Mouse (Mus musculus) limb, embryonic 11.5 days (tissue): ENCODE measurements around the gene Wdr73. TPM values are rescaled to one million over a fixed set of nuclear protein-coding genes. Genes with fewer than 3 reads are reported as not detected.
A peak's percentile ranks its signal among the peaks of the same experiment; 100 is the strongest.

Experiments used
- ATAC-seq: fragments of 200-750 bp; cut with Nextera tagmentation; 2 replicates; pipeline ENCODE4 v1.8.0; 2017; ENCODE audit warnings: low read depth; ENCODE audit not compliant: insufficient number of reproducible peaks, low FRiP score, low TSS enrichment
- DNase-seq: peaks from one replicate; pipeline ENCODE4 v3.0.0-alpha.2; 2015; ENCODE audit warnings: low spot score
- H3K27ac ChIP-seq: fragments of 300-500 bp; sonication (generic); replicated peaks from 2 replicates; pipeline ENCODE4 v1.5.1; 2014; ENCODE audit warnings: low read depth, mild to moderate bottlenecking, low read length
- H3K27me3 ChIP-seq: fragments of 300-500 bp; sonication (generic); 2 replicates; pipeline ENCODE4 v1.6.1; 2014; ENCODE audit warnings: mild to moderate bottlenecking, low read length, mixed read lengths; ENCODE audit not compliant: control insufficient read depth, insufficient read depth
- H3K36me3 ChIP-seq: fragments of 300-500 bp; sonication (generic); 2 replicates; pipeline ENCODE4 v1.6.1; 2014; ENCODE audit warnings: mild to moderate bottlenecking, low read length, moderate library complexity, mixed read lengths; ENCODE audit not compliant: control insufficient read depth, insufficient read depth
- H3K4me1 ChIP-seq: fragments of 300-500 bp; sonication (generic); 2 replicates; pipeline ENCODE4 v1.6.1; 2014; ENCODE audit warnings: low read length, mixed read lengths; ENCODE audit not compliant: control insufficient read depth, insufficient read depth
- H3K4me2 ChIP-seq: fragments of 300-500 bp; sonication (generic); 2 replicates; pipeline ENCODE4 v1.6.1; 2014; ENCODE audit warnings: low read depth, mild to moderate bottlenecking, moderate library complexity; ENCODE audit not compliant: severe bottlenecking
- H3K4me3 ChIP-seq: fragments of 300-500 bp; sonication (generic); 2 replicates; pipeline ENCODE4 v1.5.1; 2014; ENCODE audit warnings: low read depth, low read length
- H3K9ac ChIP-seq: fragments of 300-500 bp; sonication (generic); 2 replicates; pipeline ENCODE4 v1.6.1; 2014; ENCODE audit warnings: mild to moderate bottlenecking, low read length
- H3K9me3 ChIP-seq: fragments of 300-500 bp; sonication (generic); 2 replicates; pipeline ENCODE4 v1.6.1; 2016; ENCODE audit warnings: low read length; ENCODE audit not compliant: control insufficient read depth
- WGBS: fragments of 180-500 bp; shearing (Covaris S2); extraction: QIAGEN DNeasy Blood & Tissue Kit; methylation state at CpG from one replicate; pipeline ENCODE4 v1.1.7; 2014; 5-methylcytosine and 5-hydroxymethylcytosine counted together
- polyA plus RNA-seq: library from polyadenylated mRNA; unstranded; fragments of >200 nt; fragmentation: Nextera tagmentation; extraction: Ambion mirVana; gene quantifications from 2 replicates; pipeline ENCODE4 v1.2.1, GENCODE M21; 2014

Wdr73 gene
- polyA plus RNA-seq, 1 experiment from 2014 or later: 41.3 TPM

DNA sequence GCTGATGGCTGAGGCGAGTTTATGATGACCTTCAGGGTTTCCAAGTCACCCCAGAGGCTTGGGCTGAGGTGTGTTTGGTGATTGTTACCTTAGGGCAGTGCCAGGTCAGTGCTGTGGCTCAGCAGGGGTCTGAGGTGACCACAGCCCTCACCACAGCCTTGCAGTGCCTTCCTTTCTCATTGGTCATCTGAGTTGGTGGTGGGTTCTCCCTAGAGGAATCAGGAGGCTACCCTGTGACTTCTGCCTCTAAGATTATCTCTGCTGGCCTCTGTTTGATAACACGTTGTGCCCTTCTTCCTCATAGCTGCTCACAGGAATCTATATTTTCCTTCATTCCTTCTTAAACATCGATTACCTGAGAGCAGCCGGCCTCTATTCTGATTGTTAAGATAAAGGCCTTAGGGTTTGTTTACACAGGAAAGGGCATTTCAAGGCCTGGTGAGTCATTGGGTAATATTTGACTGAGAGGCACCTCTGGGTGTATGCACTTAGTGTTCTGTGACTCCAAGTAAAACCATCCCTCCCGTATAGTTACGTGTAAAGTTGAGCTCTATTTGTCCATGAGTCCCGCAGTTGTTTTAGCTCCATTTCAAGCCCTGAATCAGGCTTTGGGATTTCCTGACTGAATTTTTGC lies 34.4 kb downstream of the Wdr73 start:
- Histone ChIP-seq H3K9ac (no peak overlapping the region), H3K9me3 (no peaks in the 10 kb centered on the region), H3K36me3 (peaks cover 40% of the 10 kb centered on the region), H3K27ac (no peak overlapping the region), H3K4me2 (no peak overlapping the region), H3K4me1 (peaks cover 3% of the 10 kb centered on the region; the same call in 1 of the 2 replicates), H3K4me3 (no peak overlapping the region), H3K27me3 (no peaks in the 10 kb centered on the region)
- whole genome bisulfite sequencing: 81% methylated on average over 7 of the region's 7 CpGs
- DNase-seq (no peak), ATAC-seq (no peak)

DNA sequence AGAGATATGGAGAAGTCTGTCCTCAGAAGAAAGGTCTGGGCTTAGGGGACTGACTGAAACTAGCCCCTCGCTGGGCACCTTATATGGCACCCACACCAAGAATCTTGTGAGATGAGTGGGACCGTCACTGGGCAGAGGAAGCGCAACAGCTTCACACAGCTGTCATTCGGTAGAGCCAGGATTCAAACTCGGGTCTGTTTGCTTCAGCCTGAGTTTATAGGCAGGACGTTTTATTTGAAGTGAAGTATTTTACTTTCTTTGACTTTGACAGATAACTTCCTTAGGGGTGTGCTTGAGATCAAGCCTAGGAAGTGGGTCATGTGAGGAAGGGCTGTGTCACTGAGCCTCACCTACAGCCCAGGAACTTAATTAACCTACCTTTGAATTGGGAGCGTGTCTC lies 35.5 kb downstream of the Wdr73 start:
- Histone ChIP-seq H3K4me1 (peaks cover 3% of the 10 kb centered on the region; the same call in 1 of the 2 replicates), H3K36me3 (peaks cover 36% of the 10 kb centered on the region), H3K9ac (no peak overlapping the region), H3K9me3 (no peaks in the 10 kb centered on the region), H3K4me3 (no peak overlapping the region), H3K4me2 (no peak overlapping the region), H3K27ac (no peak overlapping the region), H3K27me3 (no peaks in the 10 kb centered on the region)
- WGBS: 93% methylated on average over 7 of the region's 7 CpGs
- no peak for ATAC-seq
- no peak for DNase-seq

DNA sequence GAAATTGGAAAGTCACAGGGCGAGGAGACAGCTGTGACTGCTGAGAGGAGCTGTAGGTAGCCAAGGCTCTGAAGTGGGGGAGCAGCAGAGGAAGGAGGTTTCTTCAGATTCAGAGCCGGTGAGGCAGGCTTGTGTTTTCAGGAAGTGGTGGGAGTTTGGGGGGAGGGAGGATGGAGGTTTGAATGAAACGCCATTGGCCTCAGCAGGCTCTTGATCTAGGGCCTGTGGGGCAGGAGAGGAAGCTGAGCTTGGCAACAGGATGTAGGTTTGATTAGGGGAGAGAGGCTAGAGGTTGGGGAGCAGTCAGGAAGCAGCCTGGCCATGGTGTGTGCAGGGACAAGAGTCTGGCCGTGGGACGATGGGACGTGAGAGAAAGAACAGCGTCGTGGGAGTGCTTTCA lies 36.2 kb downstream of the Wdr73 start:
- Histone ChIP-seq H3K9ac (no peak overlapping the region), H3K4me2 (no peak overlapping the region), H3K27me3 (no peaks in the 10 kb centered on the region), H3K4me3 (no peak overlapping the region), H3K36me3 (peaks cover 34% of the 10 kb centered on the region), H3K4me1 (peaks cover 3% of the 10 kb centered on the region; the same call in 1 of the 2 replicates), H3K9me3 (no peaks in the 10 kb centered on the region), H3K27ac (no peak overlapping the region)
- DNase-seq (no peak), ATAC-seq (no peak)
- 85% methylated on average over 8 of the region's 8 CpGs for WGBS

DNA sequence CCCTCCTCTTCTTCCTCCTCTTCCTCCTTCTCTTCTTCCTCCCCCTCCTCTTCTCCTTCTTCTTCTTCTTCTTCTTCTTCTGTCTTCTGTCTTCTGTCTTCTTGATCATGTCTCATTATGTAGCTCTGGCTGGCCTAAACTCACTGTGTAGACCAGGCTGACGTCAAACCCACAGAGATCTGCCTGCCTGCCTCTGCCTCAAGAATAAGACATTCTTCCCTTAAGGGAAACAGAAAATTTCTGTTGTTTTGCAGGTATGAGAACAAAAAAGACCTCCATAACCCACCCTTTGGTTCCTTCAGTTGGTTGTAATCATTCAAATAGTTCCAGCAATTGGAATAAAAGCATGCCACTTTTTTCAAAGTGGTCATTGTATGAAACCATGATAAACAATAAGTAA lies 36.9 kb downstream of the Wdr73 start:
- Histone ChIP-seq H3K27me3 (no peaks in the 10 kb centered on the region), H3K4me1 (peaks cover 3% of the 10 kb centered on the region; the same call in 1 of the 2 replicates), H3K9ac (no peak overlapping the region), H3K9me3 (no peaks in the 10 kb centered on the region), H3K4me3 (no peak overlapping the region), H3K27ac (no peak overlapping the region), H3K36me3 (peaks cover 30% of the 10 kb centered on the region), H3K4me2 (no peak overlapping the region)
- DNase-seq (no peak), ATAC-seq (no peak)
- 79% methylated on average over 1 of the region's 1 CpGs for WGBS

DNA sequence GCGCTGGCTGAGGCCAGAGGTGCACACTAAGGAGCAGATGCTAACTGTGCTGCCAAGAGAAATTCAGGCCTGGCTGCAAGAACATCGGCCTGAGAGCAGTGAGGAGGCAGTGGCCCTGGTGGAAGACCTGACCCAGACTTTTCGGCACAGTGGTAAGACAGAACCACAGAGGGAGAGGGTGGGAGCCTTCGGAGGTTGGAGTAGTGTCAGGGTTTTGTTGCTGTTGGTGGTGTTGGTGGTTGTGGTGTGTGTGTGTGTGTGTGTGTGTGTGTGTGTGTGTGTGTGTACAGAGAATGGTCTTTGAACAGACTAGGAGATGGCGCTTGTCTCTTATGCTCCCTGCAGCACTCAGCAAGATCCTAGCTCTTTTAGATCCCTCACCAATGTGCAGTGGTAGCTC lies 37.5 kb downstream of the Wdr73 start:
- H3K4me1 ChIP-seq: peaks cover 3% of the 10 kb centered on the region; the same call in 1 of the 2 replicates
- H3K27ac ChIP-seq: no peak overlapping the region
- peaks cover 25% of the 10 kb centered on the region for H3K36me3 ChIP-seq
- H3K9me3 ChIP-seq: no peaks in the 10 kb centered on the region
- WGBS: 92% methylated on average over 5 of the region's 5 CpGs
- DNase-seq (no peak), ATAC-seq (no peak)
- no peaks in the 10 kb centered on the region for H3K27me3 ChIP-seq
- no peak overlapping the region for H3K4me2 ChIP-seq
- no peak overlapping the region for H3K4me3 ChIP-seq
- H3K9ac ChIP-seq: no peak overlapping the region

DNA sequence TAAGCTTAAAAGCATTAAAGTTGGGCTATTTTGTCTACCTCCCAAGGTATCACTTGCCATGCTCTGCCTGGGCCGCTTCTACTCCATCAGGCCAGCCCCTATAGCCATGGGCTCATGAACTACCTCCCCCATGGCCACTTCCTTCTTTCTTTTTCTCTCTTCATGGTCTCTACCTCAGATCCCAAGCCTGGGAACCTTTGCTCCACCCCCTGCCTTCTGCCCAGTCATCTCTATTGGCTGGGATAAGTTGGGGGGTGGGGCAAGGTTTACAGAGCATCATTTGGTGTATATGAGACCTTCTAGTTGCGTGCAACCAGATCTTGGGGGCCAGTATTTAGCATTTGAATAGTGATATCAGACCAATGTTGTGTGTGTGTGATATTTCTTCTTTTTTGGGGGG lies 38.6 kb downstream of the Wdr73 start:
- Histone ChIP-seq H3K27ac (no peak overlapping the region), H3K36me3 (peaks cover 18% of the 10 kb centered on the region), H3K4me2 (no peak overlapping the region), H3K4me3 (no peak overlapping the region), H3K4me1 (peaks cover 3% of the 10 kb centered on the region; the same call in 1 of the 2 replicates), H3K27me3 (no peaks in the 10 kb centered on the region), H3K9me3 (no peaks in the 10 kb centered on the region), H3K9ac (no peak overlapping the region)
- ATAC-seq (no peak), DNase-seq (no peak)
- 89% methylated on average over 2 of the region's 2 CpGs for WGBS

DNA sequence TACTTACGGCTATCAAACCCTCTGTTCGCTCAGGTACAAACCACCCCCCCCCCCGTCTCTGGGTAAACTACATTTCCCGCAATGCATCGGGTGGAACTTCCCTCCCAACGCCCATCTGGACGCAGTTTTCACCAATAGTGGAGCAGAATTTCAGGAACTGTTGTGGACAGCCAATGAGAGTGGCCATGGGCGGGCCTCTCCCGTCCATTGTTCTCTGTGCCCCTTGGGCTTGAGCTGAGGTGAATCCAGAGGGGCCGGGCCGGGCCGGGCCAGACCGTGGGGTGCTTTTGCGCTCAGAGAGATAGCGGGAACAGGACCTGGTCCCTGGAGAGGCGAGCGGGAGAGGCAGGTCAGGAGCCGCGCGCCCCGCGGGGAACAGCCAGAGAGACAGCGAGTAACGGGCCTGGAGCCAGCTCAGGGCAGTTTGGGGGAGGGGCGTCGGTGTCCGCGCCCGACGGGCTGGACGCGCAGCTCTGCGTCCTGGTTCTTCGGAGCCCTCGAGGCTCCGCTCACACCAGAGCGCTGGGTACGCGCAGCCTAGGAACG lies 40.3 kb downstream of the Wdr73 start, which contains the start of gene Zscan2:
Zscan2 (plus strand) TSS at position 192 of the 546 bp plus-strand sequence.
- H3K4me2 ChIP-seq: peak within 1 kb of the TSS; percentile 80
- WGBS: under 1% methylated on average over 40 of the region's 40 CpGs
- peak; percentile 94 for DNase-seq
- peaks cover 13% of the 10 kb centered on the region for H3K36me3 ChIP-seq
- no peaks in the 10 kb centered on the region for H3K9me3 ChIP-seq
- H3K27ac ChIP-seq: peak within 1 kb of the TSS; percentile 83
- peak within 1 kb of the TSS; percentile 99 for H3K9ac ChIP-seq
- no peaks in the 10 kb centered on the region for H3K27me3 ChIP-seq
- peaks cover 3% of the 10 kb centered on the region; the same call in 1 of the 2 replicates for H3K4me1 ChIP-seq
- peak within 1 kb of the TSS; percentile 90 for H3K4me3 ChIP-seq
- peak; percentile 97 for ATAC-seq

DNA sequence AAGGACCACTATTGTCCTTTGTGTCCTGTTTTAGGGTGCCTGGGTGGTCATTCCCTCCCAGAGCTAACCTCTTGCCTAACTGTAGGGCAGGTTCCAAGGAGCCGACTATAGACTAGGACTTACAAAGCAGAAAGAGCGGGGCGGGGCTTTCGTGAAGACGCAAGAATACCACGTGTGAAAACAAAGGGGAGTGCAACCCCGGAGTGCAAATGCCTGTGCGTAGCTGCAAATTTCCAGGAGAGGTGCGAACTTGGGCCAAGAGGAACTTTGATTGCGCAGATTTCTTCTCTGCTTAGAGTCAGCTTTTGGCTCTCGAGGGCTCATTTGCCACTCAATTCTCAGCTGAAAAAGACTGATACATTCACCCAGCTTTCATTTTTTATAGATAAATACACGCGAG lies 40.8 kb downstream of the Wdr73 start:
- Histone ChIP-seq H3K4me2 (peak overlapping the region; percentile 80), H3K27me3 (no peaks in the 10 kb centered on the region), H3K9me3 (no peaks in the 10 kb centered on the region), H3K4me1 (peaks cover 3% of the 10 kb centered on the region; the same call in 1 of the 2 replicates), H3K4me3 (peak overlapping the region; percentile 90), H3K27ac (no peak overlapping the region), H3K36me3 (peaks cover 8% of the 10 kb centered on the region), H3K9ac (peak overlapping the region; percentile 99)
- ATAC-seq (peak; percentile 63; the same call in 1 of the 2 replicates), DNase-seq (peak; percentile 80)
- 2% methylated on average over 13 of the region's 13 CpGs for WGBS
